Mouse (Mus musculus) fat pad, adult 2 months (tissue): ENCODE measurements at regions not wholly inside any gene's neighbourhood (a gene's known extent, or its start where the extent isn't known, plus 50 kb on each side); places are given as distances from the start of the nearest gene placed in this dataset.
A peak's percentile ranks its signal among the peaks of the same experiment; 100 is the strongest.
"Not testable (repeated sequence)": the region's sequence is repeated elsewhere in the genome, so short reads cannot be mapped to it uniquely, and the experiment has no call there.

Experiments
- DNase-seq: peaks from one replicate; pipeline ENCODE4 v3.0.0-alpha.2; 2011; ENCODE audit warnings: low read depth, low spot score; ENCODE audit errors: extremely low read depth

- no peak for DNase-seq
Observed at GRCm38 (mm10) chr15:41920270-41920669, 1786.1 kb downstream of the 9330182O14Rik start.

DNA sequence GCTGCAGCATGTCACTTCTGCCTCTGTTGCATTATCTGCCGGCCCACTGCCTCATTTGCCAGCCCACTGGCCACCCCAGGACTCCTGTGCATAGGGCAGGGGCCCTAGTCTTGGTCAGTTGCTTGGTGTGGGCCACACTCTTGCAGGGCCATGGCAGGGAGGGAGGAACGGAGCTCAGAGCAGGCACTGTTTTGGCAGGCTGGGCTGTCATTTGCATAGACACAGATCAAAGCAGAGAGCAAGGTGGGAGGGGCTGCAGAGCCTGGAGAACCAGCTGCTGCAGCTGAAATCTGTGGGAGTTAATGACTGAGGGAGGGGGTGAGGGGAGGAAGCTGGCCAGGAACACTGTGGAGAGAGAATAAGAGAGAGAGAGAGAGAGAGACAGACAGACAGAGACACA lies 1802.5 kb downstream of the 9330182O14Rik start:
- DNase-seq, result no peak

- DNase-seq, result no peak
Observed at GRCm38 (mm10) chr15:41945226-41945625, 1811.1 kb downstream of the 9330182O14Rik start.

- DNase-seq, result no peak
Observed at GRCm38 (mm10) chr15:41947888-41948287, 1813.7 kb downstream of the 9330182O14Rik start.

DNA sequence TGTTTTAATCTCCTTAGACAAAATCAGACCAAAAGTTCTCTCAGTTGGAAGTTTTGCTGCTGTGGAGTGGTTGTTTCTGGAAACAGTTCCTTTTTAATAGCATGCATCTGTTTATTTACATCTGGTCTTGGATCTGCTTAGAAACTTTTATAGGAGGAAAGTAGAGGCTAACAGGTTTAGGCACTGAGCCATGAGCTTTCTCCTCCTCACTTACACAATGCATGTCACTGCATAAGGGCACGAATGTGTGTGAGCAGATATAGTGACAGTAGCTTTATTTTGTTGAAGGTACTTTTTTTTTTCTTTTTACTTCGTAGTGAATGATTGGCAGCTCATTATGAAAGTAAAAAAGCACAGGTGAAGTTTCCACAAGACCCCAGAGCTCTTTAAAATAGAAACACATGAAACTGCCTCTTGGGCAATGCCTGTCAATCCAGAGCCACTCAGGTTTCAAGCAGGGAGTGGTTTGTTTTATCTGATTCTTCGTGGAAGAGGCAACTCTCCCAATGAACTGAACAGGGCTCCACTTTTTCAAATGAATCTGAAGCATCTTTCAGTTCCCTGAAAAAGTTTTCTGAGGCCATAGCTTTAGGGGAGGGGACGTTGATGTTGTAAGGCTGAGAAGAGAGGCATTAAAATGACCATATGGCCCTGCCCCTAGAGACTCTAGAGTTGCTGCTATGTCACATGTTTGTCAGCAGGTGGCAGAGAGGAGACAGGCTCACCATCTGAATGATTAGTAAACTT lies 1814.4 kb downstream of the 9330182O14Rik start:
- DNase-seq, result no peak

GRCm38 (mm10) chr15:41949094-41949461 lies 1814.9 kb downstream of the 9330182O14Rik start:
- DNase-seq, result no peak

GRCm38 (mm10) chr15:41951276-41951675 lies 1817.1 kb downstream of the 9330182O14Rik start:
- no peak for DNase-seq

- no peak for DNase-seq
Observed at GRCm38 (mm10) chr15:41960597-41960996, 1826.4 kb downstream of the 9330182O14Rik start.

DNA sequence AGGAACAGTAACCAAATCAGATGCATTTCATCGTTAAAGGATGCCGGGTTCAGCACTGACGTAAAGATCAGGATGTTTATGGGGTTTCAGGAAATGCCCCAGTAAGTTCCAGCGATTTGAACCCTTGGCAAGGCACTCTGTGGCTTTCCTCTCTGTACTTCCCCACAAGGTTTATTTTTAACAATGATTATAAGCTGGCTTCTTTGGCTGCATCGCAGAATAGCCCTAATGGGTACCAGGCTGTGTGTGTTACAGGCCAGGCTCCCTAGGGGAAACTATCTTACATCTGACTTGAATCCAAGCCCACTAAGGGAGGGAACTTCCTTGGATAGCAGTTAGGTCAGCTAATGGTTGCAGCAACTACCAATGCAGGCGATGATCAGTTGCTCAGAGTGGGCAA lies 1836.7 kb downstream of the 9330182O14Rik start:
- DNase-seq, result no peak

DNA sequence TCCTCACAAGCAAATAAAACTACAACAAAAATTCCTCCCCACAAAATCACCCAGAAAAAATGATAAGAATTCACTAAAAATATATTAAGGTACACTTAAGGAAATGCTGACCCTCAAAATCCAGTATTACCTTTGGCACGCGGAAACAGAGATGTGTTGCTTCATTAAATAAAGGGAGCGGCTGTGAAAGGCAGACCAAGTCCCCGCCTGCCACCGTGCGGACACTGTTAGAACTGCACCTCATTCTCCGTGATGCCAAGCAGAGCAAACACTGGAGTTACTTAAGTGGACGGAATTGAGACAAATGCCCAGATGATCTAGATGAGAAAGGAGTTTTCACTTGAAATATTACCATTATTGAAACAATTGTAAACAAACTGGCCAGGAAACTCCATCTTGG lies 1839.1 kb downstream of the 9330182O14Rik start:
- no peak for DNase-seq

DNA sequence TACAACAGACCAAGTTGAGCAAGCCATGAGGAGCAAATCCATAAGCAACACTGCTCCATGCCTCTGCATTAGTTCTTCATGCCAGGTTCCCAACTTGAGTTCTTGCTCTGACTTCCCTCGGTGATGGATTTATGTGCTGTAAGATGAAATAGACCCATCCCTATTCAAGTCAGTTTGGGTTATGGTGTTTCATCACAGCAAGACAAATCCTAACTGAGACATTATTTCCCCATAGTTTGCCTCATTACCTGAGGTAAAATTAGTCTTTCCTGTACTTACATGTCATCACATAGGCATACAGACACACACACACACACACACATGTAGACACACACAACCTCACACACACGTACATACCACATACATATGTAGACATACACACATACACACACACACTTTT lies 1843.0 kb downstream of the 9330182O14Rik start:
- DNase-seq, result peak; percentile 93

DNA sequence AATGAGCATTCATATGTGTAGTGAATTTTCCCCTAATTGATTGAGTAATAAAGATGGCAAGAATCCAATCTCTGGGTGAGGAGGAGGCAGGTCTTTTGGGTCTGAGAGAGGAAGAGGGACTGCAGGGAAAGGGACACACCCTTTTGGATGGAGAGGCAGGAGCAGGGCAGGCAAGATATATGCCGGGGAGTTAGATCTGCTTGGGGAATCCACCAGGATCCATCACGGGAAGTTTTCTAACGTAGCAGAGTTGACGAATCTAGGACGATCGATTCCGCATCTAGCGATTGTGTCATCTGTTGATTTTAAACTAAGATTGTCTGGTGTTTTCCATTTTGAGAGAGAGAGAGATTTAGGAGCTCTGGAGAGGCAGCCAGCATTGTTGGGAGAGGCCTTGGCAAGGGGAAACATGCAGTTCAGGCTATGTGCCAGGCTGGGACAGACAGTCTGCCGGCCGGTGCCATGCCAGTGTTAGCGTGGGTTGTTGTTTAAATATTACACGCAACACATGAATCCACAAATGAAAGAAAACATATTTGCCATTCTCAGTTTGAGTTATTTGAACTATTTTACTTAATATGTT lies 1843.6 kb downstream of the 9330182O14Rik start:
- peak; percentile 51 for DNase-seq

DNA sequence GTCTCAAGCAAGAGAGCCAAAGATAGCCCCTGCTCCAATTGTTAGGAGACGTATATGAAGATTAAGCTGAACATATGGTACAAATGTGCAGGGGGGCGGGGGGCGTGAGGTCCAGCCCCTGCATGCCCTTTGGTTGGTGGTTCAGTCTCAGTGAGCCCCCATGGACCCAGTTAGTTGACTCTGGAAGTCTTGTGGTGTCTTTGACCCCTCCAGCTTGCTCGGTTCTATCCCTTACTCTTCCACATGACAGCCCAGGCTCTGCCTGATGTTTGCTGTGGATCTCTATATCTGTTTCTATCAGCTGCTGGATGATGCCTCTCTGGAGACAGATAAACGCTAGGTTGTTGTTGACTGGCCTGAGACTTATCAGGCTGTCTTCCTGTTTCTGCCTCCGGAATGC lies 1849.1 kb downstream of the 9330182O14Rik start:
- no peak for DNase-seq

GRCm38 (mm10) chr15:41984267-41984666 lies 1850.1 kb downstream of the 9330182O14Rik start:
- DNase-seq, result no peak

- no peak for DNase-seq
Observed at GRCm38 (mm10) chr15:41986264-41986663, 1852.1 kb downstream of the 9330182O14Rik start.

- no peak for DNase-seq
Observed at GRCm38 (mm10) chr15:41989065-41989464, 1854.9 kb downstream of the 9330182O14Rik start.

DNA sequence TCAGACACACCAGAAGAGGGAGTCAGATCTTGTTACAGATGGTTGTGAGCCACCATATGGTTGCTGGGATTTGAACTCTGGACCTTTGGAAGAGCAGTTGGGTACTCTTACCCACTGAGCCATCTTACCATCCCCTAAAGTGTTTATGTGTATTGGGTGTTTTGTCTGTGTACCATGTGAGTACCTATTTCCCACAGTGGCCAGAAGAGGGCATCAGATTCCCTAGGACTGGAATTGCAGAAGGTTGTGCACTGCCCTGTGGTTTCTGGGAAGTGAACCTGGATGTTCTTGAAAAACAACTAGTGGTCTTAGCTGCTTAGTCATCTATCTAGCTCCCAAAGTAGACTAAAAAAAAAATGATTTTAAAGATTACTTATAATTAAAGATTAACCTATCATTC lies 1857.7 kb downstream of the 9330182O14Rik start:
- DNase-seq, result no peak

GRCm38 (mm10) chr15:42032286-42032685 lies 1898.1 kb downstream of the 9330182O14Rik start:
- not testable (repeated sequence) for DNase-seq

DNA sequence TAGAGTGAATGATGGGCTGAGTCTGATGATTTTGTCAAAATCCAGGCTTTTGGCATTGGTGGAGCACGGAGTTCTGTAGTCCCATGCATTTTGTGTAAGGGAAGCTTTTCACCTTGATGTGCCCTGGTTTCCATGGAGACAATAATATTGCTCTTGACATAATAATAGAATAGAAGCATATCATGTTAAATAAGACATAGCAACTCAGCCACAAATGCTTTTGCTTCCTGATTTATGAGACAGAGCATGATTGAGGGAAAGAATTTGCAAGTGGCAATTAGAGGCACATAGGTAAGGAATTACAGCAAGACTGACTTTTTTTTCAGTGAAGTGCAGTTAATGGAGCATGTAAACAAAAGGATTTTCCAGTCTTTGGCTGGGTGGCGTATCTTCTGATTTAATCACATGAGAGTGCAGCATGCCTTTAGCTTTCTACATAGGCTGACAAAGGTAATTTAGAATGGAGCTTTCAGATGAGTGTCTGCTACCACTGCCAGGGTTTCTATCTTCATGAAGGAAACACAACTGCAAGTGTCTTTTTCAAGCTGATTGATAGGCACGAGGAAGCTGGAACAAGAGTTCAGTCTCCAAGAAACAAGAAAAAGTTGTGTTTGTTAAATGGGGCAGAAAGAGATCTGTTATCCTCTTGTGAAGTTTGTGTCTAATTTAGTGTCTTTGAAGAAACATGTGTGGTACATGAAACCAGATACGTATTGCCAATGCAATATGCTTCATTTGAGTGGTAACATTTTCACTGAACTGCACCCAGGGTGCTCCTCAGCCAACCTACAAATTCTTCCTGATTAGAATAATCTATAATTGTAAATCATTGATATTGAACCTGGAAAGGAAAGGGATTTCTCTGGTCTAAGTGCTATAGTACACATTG lies 1913.2 kb downstream of the 9330182O14Rik start:
- DNase-seq, result no peak

- DNase-seq, result peak; percentile 7
Observed at GRCm38 (mm10) chr15:42056772-42057171, 1922.6 kb downstream of the 9330182O14Rik start.

DNA sequence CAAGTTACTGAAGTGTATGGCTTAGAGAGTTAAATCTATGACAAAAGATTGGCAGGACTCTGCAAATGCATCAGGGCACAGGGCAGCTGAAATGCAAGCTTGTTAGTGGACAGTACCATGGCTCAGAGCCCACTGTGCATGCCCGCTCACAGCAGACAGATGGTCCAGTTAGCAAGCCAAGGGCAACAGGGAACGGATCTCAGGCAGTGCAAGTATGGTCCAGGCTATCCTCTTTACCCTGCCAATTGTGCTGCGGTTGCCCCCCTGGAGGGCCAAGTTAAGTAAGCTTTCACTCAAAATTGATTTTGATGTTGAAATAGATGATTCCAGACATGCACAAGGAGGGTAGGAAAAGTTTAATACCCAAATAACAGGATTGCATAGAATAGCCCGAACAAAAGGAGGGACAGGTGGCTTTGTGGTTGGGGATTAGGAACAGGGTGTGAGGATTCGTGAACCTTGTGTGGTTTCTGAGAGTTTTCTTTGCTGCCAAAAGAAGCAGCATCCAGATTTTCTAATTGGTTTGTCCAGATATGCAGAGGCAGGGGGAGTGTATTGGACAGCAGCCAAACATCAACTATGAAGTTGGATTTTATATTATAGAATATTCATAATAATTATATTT lies 1934.2 kb downstream of the 9330182O14Rik start:
- no peak for DNase-seq
